Mouse (Mus musculus): ENCODE data around the gene Arfgef3.
"Not testable (repeated sequence)": the region's sequence is repeated elsewhere in the genome, so short reads cannot be mapped to it uniquely, and the experiment has no call there.

Gene Arfgef3

DNA sequence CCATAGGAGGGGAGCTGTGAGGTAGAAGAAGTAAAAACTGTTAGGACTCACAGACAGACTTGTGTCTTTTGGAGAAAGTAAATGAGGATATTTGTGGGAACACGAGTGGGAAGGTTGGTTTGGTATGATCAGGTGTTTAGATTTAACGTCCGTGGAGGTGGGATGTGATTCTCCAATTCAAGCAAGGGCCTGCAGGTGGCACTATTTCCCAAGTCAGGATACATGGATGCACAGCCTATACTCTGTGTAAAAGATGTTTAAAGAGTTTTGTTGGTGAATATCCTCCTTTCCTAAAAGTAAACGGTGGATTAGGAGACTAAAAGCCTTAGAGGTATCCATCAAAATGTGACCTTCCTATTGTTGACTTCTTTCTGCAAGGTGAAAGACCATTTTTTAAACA lies 180.8 kb downstream of the Arfgef3 start:
- DNase-seq: peak in 1 of 2 experiments; percentile 30

DNA sequence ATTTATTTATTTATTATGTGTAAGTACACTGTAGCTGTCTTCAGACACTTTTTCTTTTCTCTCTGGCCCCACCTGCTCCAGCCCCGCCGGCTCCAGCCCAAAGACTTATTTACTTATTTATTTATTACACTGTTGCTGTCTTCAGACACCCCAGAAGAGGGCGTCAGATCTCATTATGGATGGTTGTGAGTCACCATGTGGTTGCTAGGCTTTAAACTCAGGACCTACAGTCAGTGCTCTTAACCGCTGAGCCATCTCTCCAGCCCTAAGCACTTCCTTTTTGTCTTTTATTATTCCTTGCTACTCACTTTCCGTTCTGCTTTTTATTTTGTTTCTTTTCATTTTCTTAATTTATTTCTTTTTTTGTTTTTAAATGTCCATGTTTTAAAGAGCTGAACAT lies 182.3 kb downstream of the Arfgef3 start:
- no peak for DNase-seq

- DNase-seq: not testable (repeated sequence)
Observed at GRCm38 (mm10) chr10:18559076-18559475, 184.7 kb downstream of the Arfgef3 start.

- no peak for DNase-seq
Observed at GRCm38 (mm10) chr10:18549321-18550216, 194.2 kb downstream of the Arfgef3 start.

- no peak for DNase-seq
Observed at GRCm38 (mm10) chr10:18547381-18547780, 196.4 kb downstream of the Arfgef3 start.

DNA sequence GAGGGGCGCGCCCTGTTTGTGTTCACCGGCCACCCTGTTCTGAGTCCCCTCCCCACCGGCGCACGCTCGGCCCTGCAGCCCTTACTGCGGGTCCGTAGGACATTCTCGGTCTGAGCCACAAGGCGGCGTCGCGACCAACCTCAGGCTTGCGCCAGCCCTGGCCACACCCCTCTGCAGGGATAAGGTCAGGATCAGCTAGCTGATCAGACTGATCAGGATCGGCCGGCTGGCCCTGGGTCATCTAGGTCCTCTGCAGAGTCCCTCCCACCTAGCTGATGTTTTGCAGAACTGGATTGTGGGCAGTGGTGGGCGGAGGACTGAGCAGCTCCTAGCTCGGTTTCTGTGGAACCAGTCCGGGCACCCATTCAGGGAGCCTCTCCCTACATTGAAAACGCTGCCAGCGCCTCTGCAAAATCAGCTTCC lies 197.9 kb downstream of the Arfgef3 start, which contains the start of gene Hebp2:
Gene Hebp2 (minus strand): TSS at position 264 of the 423 bp plus-strand sequence.
- DNase-seq: peak; percentile 69 to 78

DNA sequence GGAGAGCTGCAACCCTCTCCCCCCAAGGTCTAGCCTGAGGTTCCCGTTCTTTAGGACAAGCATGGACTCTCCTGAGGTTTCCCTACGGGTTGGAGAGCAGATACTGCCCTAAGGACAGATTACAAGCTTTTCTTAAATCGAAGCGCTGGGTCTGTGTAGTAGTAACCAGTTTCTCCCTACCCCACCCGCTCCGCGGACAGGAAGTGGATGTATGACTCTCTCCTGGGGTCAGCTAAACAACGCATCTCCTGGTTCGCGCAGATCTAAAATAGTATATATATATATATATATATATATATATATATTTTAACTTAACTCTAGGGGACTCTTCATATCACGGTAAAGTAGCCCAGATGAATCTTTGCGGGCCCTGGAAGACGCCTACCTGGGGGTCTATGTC lies 198.4 kb downstream of the Arfgef3 start:
- no peak for DNase-seq

GRCm38 (mm10) chr10:18536889-18537288 lies 206.9 kb downstream of the Arfgef3 start:
- no peak for DNase-seq

- DNase-seq: no peak
Observed at GRCm38 (mm10) chr10:18532293-18532692, 211.5 kb downstream of the Arfgef3 start.
